Mouse (Mus musculus) heart, adult 2 months (tissue): ENCODE measurements around the gene Nudc.

Experiments used
- CTCF ChIP-seq: fragments of 200-600 bp; IDR thresholded peaks from 2 replicates; pipeline ENCODE4 v1.8.1; 2022; ENCODE audit warnings: antibody characterized with exemption, mild to moderate bottlenecking, moderate library complexity
- POLR2A ChIP-seq: fragments of 200-500 bp; IDR thresholded peaks from 2 replicates; pipeline ENCODE4 v1.6.1; 2011; ENCODE audit warnings: mild to moderate bottlenecking, low read depth, low read length, control low read depth; ENCODE audit not compliant: insufficient read depth

GRCm38 (mm10) chr4:133545272-133546231 is at the start of gene Nudc:
- TF ChIP-seq CTCF = no peak
- peak; percentile 76 for TF ChIP-seq POLR2A
